Mouse (Mus musculus): Measurements from ENCODE around the gene Tac2.
A peak's percentile ranks its signal among the peaks of the same experiment; 100 is the strongest.

The Tac2 gene

GRCm38 (mm10) chr10:127724178-127724577, at the start of gene Tac2:
Tac2 (plus strand) TSS chr10:127724478.
- no peak for DNase-seq (ENCODE audit: low spot score)

GRCm38 (mm10) chr10:127674794-127675522, 49.3 kb upstream of the Tac2 start:
- peak; percentile 87 for DNase-seq (ENCODE audit: low spot score)

- DNase-seq (ENCODE audit: low spot score) = peak; percentile 16
Observed at GRCm38 (mm10) chr10:127675859-127676398, 48.3 kb upstream of the Tac2 start.

GRCm38 (mm10) chr10:127676691-127677548, 47.4 kb upstream of the Tac2 start:
- DNase-seq (ENCODE audit: low spot score) = peak; percentile 96

- peak; percentile 79 for DNase-seq (ENCODE audit: low spot score)
Observed at GRCm38 (mm10) chr10:127677591-127678336, 46.5 kb upstream of the Tac2 start.

GRCm38 (mm10) chr10:127679208-127679607, 45.1 kb upstream of the Tac2 start:
- no peak for DNase-seq (ENCODE audit: low spot score)

- DNase-seq (ENCODE audit: low spot score) = no peak
Observed at GRCm38 (mm10) chr10:127679881-127680280, 44.4 kb upstream of the Tac2 start.

- no peak for DNase-seq (ENCODE audit: low spot score)
Observed at GRCm38 (mm10) chr10:127682886-127683285, 41.4 kb upstream of the Tac2 start.

GRCm38 (mm10) chr10:127691053-127691452, 33.2 kb upstream of the Tac2 start:
- no peak for DNase-seq (ENCODE audit: low spot score)

GRCm38 (mm10) chr10:127694636-127695035, 29.6 kb upstream of the Tac2 start:
- peak; percentile 30 for DNase-seq (ENCODE audit: low spot score)

- no peak for DNase-seq (ENCODE audit: low spot score)
Observed at GRCm38 (mm10) chr10:127695775-127696174, 28.5 kb upstream of the Tac2 start.

GRCm38 (mm10) chr10:127698966-127699365, 25.3 kb upstream of the Tac2 start:
- no peak for DNase-seq (ENCODE audit: low spot score)

- no peak for DNase-seq (ENCODE audit: low spot score)
Observed at GRCm38 (mm10) chr10:127703299-127703698, 21.0 kb upstream of the Tac2 start.

GRCm38 (mm10) chr10:127704293-127704692, 20.0 kb upstream of the Tac2 start:
- DNase-seq (ENCODE audit: low spot score) = no peak

- DNase-seq (ENCODE audit: low spot score) = no peak
Observed at GRCm38 (mm10) chr10:127704766-127705220, 19.5 kb upstream of the Tac2 start, which contains the start of gene Myo1a. Myo1a (plus strand) TSS chr10:127705170.

GRCm38 (mm10) chr10:127705783-127706182, 18.5 kb upstream of the Tac2 start:
- DNase-seq (ENCODE audit: low spot score) = no peak

- no peak for DNase-seq (ENCODE audit: low spot score)
Observed at GRCm38 (mm10) chr10:127707721-127708120, 16.6 kb upstream of the Tac2 start.

GRCm38 (mm10) chr10:127708850-127709370, 15.4 kb upstream of the Tac2 start:
- DNase-seq (ENCODE audit: low spot score) = no peak

GRCm38 (mm10) chr10:127710331-127710730, 13.9 kb upstream of the Tac2 start:
- no peak for DNase-seq (ENCODE audit: low spot score)

- DNase-seq (ENCODE audit: low spot score) = no peak
Observed at GRCm38 (mm10) chr10:127712736-127713135, 11.5 kb upstream of the Tac2 start.

- DNase-seq (ENCODE audit: low spot score) = peak; percentile 19
Observed at GRCm38 (mm10) chr10:127721671-127722418, 2.4 kb upstream of the Tac2 start.

Data from MN1 (cell line).